Mouse (Mus musculus): ENCODE data around the gene Zdhhc6. TPM values are rescaled to one million over a fixed set of nuclear protein-coding genes. Genes with fewer than 3 reads are reported as not detected.

Gene Zdhhc6
- polyA plus RNA-seq, 1 experiment from 2014 or later = 103 TPM

- H3K27me3 ChIP-seq (ENCODE audit: control insufficient read depth, insufficient read depth, low read length) = no peaks in the 10 kb centered on the region
- H3K27ac ChIP-seq (replicated peaks; ENCODE audit: low read depth, low read length) = no peak overlapping the region
- H3K9ac ChIP-seq (ENCODE audit: low read length) = no peak overlapping the region
- peaks cover 14% of the 10 kb centered on the region; the same call in 1 of the 2 replicates for H3K36me3 ChIP-seq (ENCODE audit: control insufficient read depth, insufficient read depth, low read length)
- no peak for DNase-seq (ENCODE audit: low spot score)
- H3K4me3 ChIP-seq (ENCODE audit: low read depth, low read length) = no peak overlapping the region
- 93% methylated on average over 2 of the region's 2 CpGs for WGBS
- no peaks in the 10 kb centered on the region for H3K9me3 ChIP-seq (ENCODE audit: control insufficient read depth, low read length)
- H3K4me2 ChIP-seq (ENCODE audit: low read depth, severe bottlenecking) = no peak overlapping the region
- no peak for ATAC-seq (ENCODE audit: insufficient number of reproducible peaks, low FRiP score, low TSS enrichment, low read depth)
- H3K4me1 ChIP-seq (ENCODE audit: control insufficient read depth, insufficient read depth, low read length) = no peaks in the 10 kb centered on the region
Measured at GRCm38 (mm10) chr19:55297489-55297888, 18.3 kb downstream of the Zdhhc6 start.

GRCm38 (mm10) chr19:55296301-55296700 lies 19.5 kb downstream of the Zdhhc6 start:
- no peak overlapping the region for H3K4me2 ChIP-seq (ENCODE audit: low read depth, severe bottlenecking)
- no peak for ATAC-seq (ENCODE audit: insufficient number of reproducible peaks, low FRiP score, low TSS enrichment, low read depth)
- H3K27me3 ChIP-seq (ENCODE audit: control insufficient read depth, insufficient read depth, low read length) = no peaks in the 10 kb centered on the region
- no peak for DNase-seq (ENCODE audit: low spot score)
- no peaks in the 10 kb centered on the region for H3K9me3 ChIP-seq (ENCODE audit: control insufficient read depth, low read length)
- peaks cover 9% of the 10 kb centered on the region; the same call in 1 of the 2 replicates for H3K36me3 ChIP-seq (ENCODE audit: control insufficient read depth, insufficient read depth, low read length)
- no peak overlapping the region for H3K27ac ChIP-seq (replicated peaks; ENCODE audit: low read depth, low read length)
- 92% methylated on average over 2 of the region's 2 CpGs for WGBS
- no peak overlapping the region for H3K9ac ChIP-seq (ENCODE audit: low read length)
- H3K4me1 ChIP-seq (ENCODE audit: control insufficient read depth, insufficient read depth, low read length) = no peaks in the 10 kb centered on the region
- no peak overlapping the region for H3K4me3 ChIP-seq (ENCODE audit: low read depth, low read length)

GRCm38 (mm10) chr19:55295556-55295955 lies 20.3 kb downstream of the Zdhhc6 start:
- H3K27ac ChIP-seq (replicated peaks; ENCODE audit: low read depth, low read length) = no peak overlapping the region
- no peak for ATAC-seq (ENCODE audit: insufficient number of reproducible peaks, low FRiP score, low TSS enrichment, low read depth)
- H3K9me3 ChIP-seq (ENCODE audit: control insufficient read depth, low read length) = no peaks in the 10 kb centered on the region
- H3K27me3 ChIP-seq (ENCODE audit: control insufficient read depth, insufficient read depth, low read length) = no peaks in the 10 kb centered on the region
- H3K4me3 ChIP-seq (ENCODE audit: low read depth, low read length) = no peak overlapping the region
- peaks cover 9% of the 10 kb centered on the region; the same call in 1 of the 2 replicates for H3K36me3 ChIP-seq (ENCODE audit: control insufficient read depth, insufficient read depth, low read length)
- H3K4me1 ChIP-seq (ENCODE audit: control insufficient read depth, insufficient read depth, low read length) = no peaks in the 10 kb centered on the region
- H3K4me2 ChIP-seq (ENCODE audit: low read depth, severe bottlenecking) = no peak overlapping the region
- H3K9ac ChIP-seq (ENCODE audit: low read length) = no peak overlapping the region
- DNase-seq (ENCODE audit: low spot score) = no peak
- 85% methylated on average over 3 of the region's 3 CpGs for WGBS

GRCm38 (mm10) chr19:55295075-55295474 lies 20.8 kb downstream of the Zdhhc6 start:
- H3K36me3 ChIP-seq (ENCODE audit: control insufficient read depth, insufficient read depth, low read length) = peaks cover 9% of the 10 kb centered on the region; the same call in 1 of the 2 replicates
- ATAC-seq (ENCODE audit: insufficient number of reproducible peaks, low FRiP score, low TSS enrichment, low read depth) = no peak
- no peaks in the 10 kb centered on the region for H3K9me3 ChIP-seq (ENCODE audit: control insufficient read depth, low read length)
- no peaks in the 10 kb centered on the region for H3K4me1 ChIP-seq (ENCODE audit: control insufficient read depth, insufficient read depth, low read length)
- H3K4me3 ChIP-seq (ENCODE audit: low read depth, low read length) = no peak overlapping the region
- no peak overlapping the region for H3K9ac ChIP-seq (ENCODE audit: low read length)
- 93% methylated on average over 9 of the region's 9 CpGs for WGBS
- no peak overlapping the region for H3K4me2 ChIP-seq (ENCODE audit: low read depth, severe bottlenecking)
- no peak overlapping the region for H3K27ac ChIP-seq (replicated peaks; ENCODE audit: low read depth, low read length)
- DNase-seq (ENCODE audit: low spot score) = no peak
- H3K27me3 ChIP-seq (ENCODE audit: control insufficient read depth, insufficient read depth, low read length) = no peaks in the 10 kb centered on the region

GRCm38 (mm10) chr19:55293175-55293574 lies 22.7 kb downstream of the Zdhhc6 start:
- Histone ChIP-seq H3K4me2 (ENCODE audit: low read depth, severe bottlenecking) (no peak overlapping the region), H3K27ac (replicated peaks; ENCODE audit: low read depth, low read length) (no peak overlapping the region), H3K9me3 (ENCODE audit: control insufficient read depth, low read length) (no peaks in the 10 kb centered on the region), H3K4me1 (ENCODE audit: control insufficient read depth, insufficient read depth, low read length) (no peaks in the 10 kb centered on the region), H3K9ac (ENCODE audit: low read length) (no peak overlapping the region), H3K27me3 (ENCODE audit: control insufficient read depth, insufficient read depth, low read length) (no peaks in the 10 kb centered on the region), H3K4me3 (ENCODE audit: low read depth, low read length) (no peak overlapping the region), H3K36me3 (ENCODE audit: control insufficient read depth, insufficient read depth, low read length) (peaks cover 9% of the 10 kb centered on the region; the same call in 1 of the 2 replicates)
- ATAC-seq (ENCODE audit: insufficient number of reproducible peaks, low FRiP score, low TSS enrichment, low read depth) (no peak), DNase-seq (ENCODE audit: low spot score) (no peak)
- 33% methylated on average over 4 of the region's 4 CpGs for WGBS

- DNase-seq (ENCODE audit: low spot score) (no peak), ATAC-seq (ENCODE audit: insufficient number of reproducible peaks, low FRiP score, low TSS enrichment, low read depth) (no peak)
- no peaks in the 10 kb centered on the region for H3K27me3 ChIP-seq (ENCODE audit: control insufficient read depth, insufficient read depth, low read length)
- no peak overlapping the region for H3K4me3 ChIP-seq (ENCODE audit: low read depth, low read length)
- peaks cover 9% of the 10 kb centered on the region; the same call in 1 of the 2 replicates for H3K36me3 ChIP-seq (ENCODE audit: control insufficient read depth, insufficient read depth, low read length)
- H3K4me1 ChIP-seq (ENCODE audit: control insufficient read depth, insufficient read depth, low read length) = no peaks in the 10 kb centered on the region
- no peaks in the 10 kb centered on the region for H3K9me3 ChIP-seq (ENCODE audit: control insufficient read depth, low read length)
- H3K9ac ChIP-seq (ENCODE audit: low read length) = no peak overlapping the region
- 87% methylated on average over 2 of the region's 2 CpGs for WGBS
- H3K4me2 ChIP-seq (ENCODE audit: low read depth, severe bottlenecking) = no peak overlapping the region
- H3K27ac ChIP-seq (replicated peaks; ENCODE audit: low read depth, low read length) = no peak overlapping the region
Measured at GRCm38 (mm10) chr19:55292210-55292850, 23.5 kb downstream of the Zdhhc6 start.

- H3K27me3 ChIP-seq (ENCODE audit: control insufficient read depth, insufficient read depth, low read length) = no peaks in the 10 kb centered on the region
- ATAC-seq (ENCODE audit: insufficient number of reproducible peaks, low FRiP score, low TSS enrichment, low read depth) (no peak), DNase-seq (ENCODE audit: low spot score) (no peak)
- no peaks in the 10 kb centered on the region for H3K4me1 ChIP-seq (ENCODE audit: control insufficient read depth, insufficient read depth, low read length)
- H3K36me3 ChIP-seq (ENCODE audit: control insufficient read depth, insufficient read depth, low read length) = peaks cover 4% of the 10 kb centered on the region; the same call in 1 of the 2 replicates
- no peak overlapping the region for H3K4me3 ChIP-seq (ENCODE audit: low read depth, low read length)
- WGBS = 92% methylated on average over 2 of the region's 2 CpGs
- no peak overlapping the region for H3K4me2 ChIP-seq (ENCODE audit: low read depth, severe bottlenecking)
- no peak overlapping the region for H3K27ac ChIP-seq (replicated peaks; ENCODE audit: low read depth, low read length)
- no peak overlapping the region for H3K9ac ChIP-seq (ENCODE audit: low read length)
- no peaks in the 10 kb centered on the region for H3K9me3 ChIP-seq (ENCODE audit: control insufficient read depth, low read length)
Measured at GRCm38 (mm10) chr19:55290621-55291270, 25.1 kb downstream of the Zdhhc6 start.

- no peaks in the 10 kb centered on the region for H3K4me1 ChIP-seq (ENCODE audit: control insufficient read depth, insufficient read depth, low read length)
- H3K9ac ChIP-seq (ENCODE audit: low read length) = no peak overlapping the region
- no peaks in the 10 kb centered on the region for H3K9me3 ChIP-seq (ENCODE audit: control insufficient read depth, low read length)
- no peak overlapping the region for H3K4me3 ChIP-seq (ENCODE audit: low read depth, low read length)
- ATAC-seq (ENCODE audit: insufficient number of reproducible peaks, low FRiP score, low TSS enrichment, low read depth) (no peak), DNase-seq (ENCODE audit: low spot score) (no peak)
- H3K4me2 ChIP-seq (ENCODE audit: low read depth, severe bottlenecking) = no peak overlapping the region
- no peaks in the 10 kb centered on the region for H3K27me3 ChIP-seq (ENCODE audit: control insufficient read depth, insufficient read depth, low read length)
- no peak overlapping the region for H3K27ac ChIP-seq (replicated peaks; ENCODE audit: low read depth, low read length)
- no peaks in the 10 kb centered on the region for H3K36me3 ChIP-seq (ENCODE audit: control insufficient read depth, insufficient read depth, low read length)
Measured at GRCm38 (mm10) chr19:55288974-55289373, 26.9 kb downstream of the Zdhhc6 start.
